Mouse (Mus musculus) liver (tissue): ENCODE data around the gene Gm8297.
"Not testable (repeated sequence)": the region's sequence is repeated elsewhere in the genome, so short reads cannot be mapped to it uniquely, and the experiment has no call there.

Experiments used
- DNase-seq: peaks from one replicate; pipeline ENCODE4 v3.0.0-alpha.2; 2020; ENCODE audit warnings: mixed read lengths

The Gm8297 gene

GRCm38 (mm10) chr14:4983635-4984034 is at the start of gene Gm8297:
TSS of gene Gm8297 (plus strand) at chr14:4983935.
- not testable (repeated sequence) for DNase-seq

DNA sequence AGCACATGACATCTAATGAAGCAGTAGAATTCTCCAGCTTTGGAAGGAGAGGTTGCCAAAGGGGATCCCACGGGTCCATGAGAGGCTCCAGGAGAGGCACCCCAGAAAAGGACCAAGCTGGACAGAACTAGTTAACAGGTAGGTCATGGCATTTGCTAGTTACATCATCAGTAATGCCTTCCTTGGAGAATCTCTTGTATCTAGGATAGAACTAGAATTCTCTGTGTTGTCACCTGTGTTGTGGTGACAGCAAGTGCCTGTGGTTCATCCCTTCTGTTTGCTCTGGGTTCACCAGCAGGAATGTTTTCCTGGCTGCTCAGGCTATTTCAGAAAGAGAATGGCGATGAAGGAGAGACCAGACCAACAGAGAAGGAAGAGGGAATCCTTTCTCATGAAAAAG is 31.9 kb downstream of the Gm8297 start, which contains the start of gene Gm3298:
Gene Gm3298 (plus strand): TSS at position 301 of the 400 bp plus-strand sequence.
- DNase-seq, result not testable (repeated sequence)
